In genomic region chr1:86703300-86703964, GRCm38 (mm10) we compare ENCODE assay signal across 7 mouse cellular contexts. TPM values are rescaled to one million over a fixed set of nuclear protein-coding genes. Genes with fewer than 3 reads are reported as not detected.
A peak's percentile ranks its signal among the peaks of the same experiment; 100 is the strongest.
DNase-seq lines count a peak whose midpoint lies in the region; ATAC-seq and TF ChIP-seq lines count a peak whose summit lies in the region.

Dis3l2 (plus strand) TSS chr1:86703808.

- peak; percentile 95 for ATAC-seq in intestine, postnatal 0 days
- ATAC-seq in midbrain, embryonic 12.5 days (ENCODE audit: low FRiP score, low read depth), result peak; percentile 95

- peak within 1 kb of the TSS; percentile 87 for H3K4me2 ChIP-seq in intestine, postnatal 0 days (replicated peaks; ENCODE audit: low read depth)
- H3K4me2 ChIP-seq in midbrain, embryonic 12.5 days (replicated peaks), result peak within 1 kb of the TSS; percentile 85

- intact Hi-C loops in left cerebral cortex, postnatal 4 days (cut with DNase I), result no loop called here

- peak within 1 kb of the TSS; percentile 82 for H3K27ac ChIP-seq in intestine, postnatal 0 days (ENCODE audit: low read depth, low read length)
- peak within 1 kb of the TSS; percentile 88 for H3K27ac ChIP-seq in midbrain, embryonic 12.5 days (replicated peaks)
- H3K27ac ChIP-seq in small intestine, adult 2 months (ENCODE audit: insufficient read depth, low read depth, low read length), result peak within 1 kb of the TSS; percentile 48

- WGBS in intestine, postnatal 0 days, result 2% methylated on average over 54 of the region's 54 CpGs
- WGBS in midbrain, embryonic 12.5 days, result 3% methylated on average over 53 of the region's 54 CpGs
- 3% methylated on average over 53 of the region's 54 CpGs for WGBS in small intestine, adult 2 months

- 0 out of 2 replicates have a peak, but pooled peaks have one; percentile 21 for TF ChIP-seq CTCF in intestine, postnatal 0 days (IDR thresholded peaks at IDR 0.05; ENCODE audit: low read depth)
- TF ChIP-seq CTCF in small intestine, adult 2 months (IDR thresholded peaks at IDR 0.05; ENCODE audit: extremely low read depth, insufficient read length, insufficient replicate concordance, low read depth, low read length), result no peak

- TF ChIP-seq POLR2A in small intestine, adult 2 months (IDR thresholded peaks at IDR 0.05; ENCODE audit: low read depth, low read length), result no peak

- H3K27me3 ChIP-seq in intestine, postnatal 0 days (replicated peaks; ENCODE audit: control insufficient read depth, insufficient read depth, low read length), result no peaks in the 10 kb centered on the region
- H3K27me3 ChIP-seq in midbrain, embryonic 12.5 days, result no peaks in the 10 kb centered on the region
- no peaks in the 10 kb centered on the region for H3K27me3 ChIP-seq in small intestine, adult 2 months (ENCODE audit: control insufficient read depth, insufficient read depth, low read length)

- peaks cover 4% of the 10 kb centered on the region for H3K4me1 ChIP-seq in intestine, postnatal 0 days (replicated peaks; ENCODE audit: control insufficient read depth, insufficient read depth, low read length)
- H3K4me1 ChIP-seq in midbrain, embryonic 12.5 days, result peaks cover 22% of the 10 kb centered on the region
- H3K4me1 ChIP-seq in small intestine, adult 2 months (ENCODE audit: control insufficient read depth, insufficient read depth, insufficient read length, low read length), result no peaks in the 10 kb centered on the region; the same call in 1 of the 2 replicates

- H3K9me3 ChIP-seq in intestine, postnatal 0 days (ENCODE audit: control insufficient read depth), result no peaks in the 10 kb centered on the region
- no peaks in the 10 kb centered on the region for H3K9me3 ChIP-seq in midbrain, embryonic 12.5 days

- H3K9ac ChIP-seq in intestine, postnatal 0 days (ENCODE audit: low read depth, low read length), result peak within 1 kb of the TSS; percentile 87
- peak within 1 kb of the TSS; percentile 79 for H3K9ac ChIP-seq in midbrain, embryonic 12.5 days (replicated peaks)

- no peaks in the 10 kb centered on the region for H3K36me3 ChIP-seq in intestine, postnatal 0 days (ENCODE audit: control insufficient read depth, insufficient read depth)
- no peaks in the 10 kb centered on the region for H3K36me3 ChIP-seq in midbrain, embryonic 12.5 days
- no peaks in the 10 kb centered on the region for H3K36me3 ChIP-seq in small intestine, adult 2 months (ENCODE audit: control insufficient read depth, insufficient read depth, low read length)

- peak; percentile 75 for DNase-seq in adrenal gland, adult 8-10 months
- DNase-seq in embryo, embryonic 9.5 days (ENCODE audit: extremely low spot score), result peak; percentile 88
- DNase-seq in gonadal fat pad, adult 2 months (ENCODE audit: low read depth), result no peak
- peak; percentile 91 for DNase-seq in left cerebral cortex, postnatal 4 days

- peak within 1 kb of the TSS; percentile 95 for H3K4me3 ChIP-seq in intestine, postnatal 0 days (ENCODE audit: low read depth, low read length)
- H3K4me3 ChIP-seq in midbrain, embryonic 12.5 days, result peak within 1 kb of the TSS; percentile 76
- H3K4me3 ChIP-seq in small intestine, adult 2 months (ENCODE audit: low read depth, low read length), result peak within 1 kb of the TSS; percentile 87

RNA-seq across cellular contexts. Expression of gene Dis3l2, which starts in this region (rescaled TPM):
- total RNA-seq in adrenal gland, adult 8-10 months (2022), result 10 to 100 TPM; 15.3 to 25.2 (median 19.6) TPM
- polyA plus RNA-seq in gonadal fat pad, adult 2 months (2012; rRNA removed), result 13.7 and 13.9 TPM in 2 replicates
- 11.7 and 12.5 TPM in 2 replicates for polyA plus RNA-seq in intestine, postnatal 0 days (2015; fragmentation: Nextera tagmentation; extraction: Ambion mirVana)
- total RNA-seq in left cerebral cortex, postnatal 4 days (2021), result 10 to 100 TPM; 37.5 to 38.6 TPM
- polyA plus RNA-seq in midbrain, embryonic 12.5 days (2016; fragmentation: Nextera tagmentation; extraction: Ambion mirVana), result 37.8 and 40.9 TPM in 2 replicates
- 4.6 and 9.1 TPM in 2 replicates for polyA plus RNA-seq in small intestine, adult 2 months (2012; rRNA removed)
